Mouse (Mus musculus): Measurements from ENCODE around the gene Ptprg. TPM values are rescaled to one million over a fixed set of nuclear protein-coding genes. Genes with fewer than 3 reads are reported as not detected.

The Ptprg gene
- polyA plus RNA-seq, 1 experiment from 2014 or later, result 45.9 TPM

DNA sequence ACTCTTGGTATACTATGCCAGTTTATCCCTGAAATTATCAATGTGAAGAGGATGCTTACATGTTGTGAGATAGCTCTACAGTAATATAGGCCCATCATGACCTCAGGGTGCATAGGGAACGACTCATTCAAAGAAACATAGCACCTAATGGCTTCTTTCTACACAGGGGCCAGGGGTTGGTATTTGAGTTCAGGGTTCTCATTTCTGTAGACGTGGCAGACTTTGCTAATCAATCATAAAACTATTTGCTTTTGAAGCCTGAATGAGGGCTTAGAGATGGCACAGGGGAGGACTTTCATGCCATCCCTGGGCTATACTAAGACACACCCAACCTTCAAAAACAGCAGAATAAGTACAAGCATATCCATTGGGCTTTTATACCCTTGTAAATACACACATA is 16.4 kb downstream of the Ptprg start:
- Histone ChIP-seq H3K36me3 (no peaks in the 10 kb centered on the region), H3K4me1 (replicated peaks) (0 out of 2 replicates have a peak, but pooled peaks cover 6% of the 10 kb centered on the region), H3K27me3 (no peaks in the 10 kb centered on the region), H3K9me3 (no peaks in the 10 kb centered on the region), H3K27ac (replicated peaks) (no peak overlapping the region), H3K4me3 (no peak overlapping the region), H3K4me2 (no peak overlapping the region), H3K9ac (no peak overlapping the region)
- ATAC-seq (ENCODE audit: low read depth), result no peak
- 75% methylated on average over 2 of the region's 2 CpGs for WGBS

GRCm38 (mm10) chr14:11571766-11572394 is 18.5 kb downstream of the Ptprg start:
- Histone ChIP-seq H3K27me3 (no peaks in the 10 kb centered on the region), H3K4me1 (replicated peaks) (peaks cover 17% of the 10 kb centered on the region; the same call in 1 of the 2 replicates), H3K4me2 (no peak overlapping the region), H3K36me3 (no peaks in the 10 kb centered on the region), H3K9me3 (no peaks in the 10 kb centered on the region), H3K27ac (replicated peaks) (no peak overlapping the region), H3K9ac (no peak overlapping the region), H3K4me3 (no peak overlapping the region)
- ATAC-seq (ENCODE audit: low read depth), result no peak
- WGBS, result 81% methylated on average over 11 of the region's 11 CpGs

GRCm38 (mm10) chr14:11572395-11572784 is 19.1 kb downstream of the Ptprg start:
- Histone ChIP-seq H3K36me3 (no peaks in the 10 kb centered on the region), H3K27ac (replicated peaks) (no peak overlapping the region), H3K9ac (no peak overlapping the region), H3K9me3 (no peaks in the 10 kb centered on the region), H3K4me2 (no peak overlapping the region), H3K4me3 (no peak overlapping the region), H3K4me1 (replicated peaks) (peaks cover 22% of the 10 kb centered on the region), H3K27me3 (no peaks in the 10 kb centered on the region)
- WGBS, result 93% methylated on average over 2 of the region's 2 CpGs
- no peak for ATAC-seq (ENCODE audit: low read depth)

DNA sequence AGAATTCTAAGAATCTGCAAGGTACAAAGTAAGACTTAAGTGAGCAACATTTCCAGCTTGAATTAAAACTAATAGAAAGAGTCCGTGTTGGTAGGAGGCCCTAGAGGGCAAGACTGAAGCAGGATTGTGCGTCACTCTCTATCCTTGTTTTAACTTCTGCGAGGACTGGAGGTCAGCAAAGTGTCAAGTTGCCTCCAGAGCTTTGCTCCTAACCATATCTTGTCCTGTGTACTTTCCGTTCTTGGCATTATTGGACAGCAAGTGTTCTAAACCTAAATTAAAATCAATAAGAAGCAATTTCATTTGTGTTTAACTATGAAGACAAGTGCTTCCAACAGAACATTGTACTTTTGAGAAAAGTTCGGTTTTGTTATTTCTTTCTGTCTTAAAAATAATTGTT is 20.4 kb downstream of the Ptprg start:
- WGBS, result 79% methylated on average over 5 of the region's 5 CpGs
- no peak for ATAC-seq (ENCODE audit: low read depth)

GRCm38 (mm10) chr14:11577276-11577909 is 24.1 kb downstream of the Ptprg start:
- H3K4me2 ChIP-seq, result no peak overlapping the region
- H3K4me1 ChIP-seq (replicated peaks), result peaks cover 40% of the 10 kb centered on the region
- ATAC-seq (ENCODE audit: low read depth), result 0 out of 2 replicates have a peak, but pooled peaks have one; percentile 36
- WGBS, result 22% methylated on average over 9 of the region's 9 CpGs
- H3K9ac ChIP-seq, result no peak overlapping the region
- no peaks in the 10 kb centered on the region for H3K36me3 ChIP-seq
- H3K4me3 ChIP-seq, result no peak overlapping the region
- 0 out of 2 replicates have a peak, but pooled peaks cover 2% of the 10 kb centered on the region for H3K9me3 ChIP-seq
- H3K27ac ChIP-seq (replicated peaks), result no peak overlapping the region
- H3K27me3 ChIP-seq, result no peaks in the 10 kb centered on the region

More for the DNA sequence above, 20.4 kb downstream of the Ptprg start:
- H3K36me3 ChIP-seq, result no peaks in the 10 kb centered on the region
- H3K9me3 ChIP-seq, result no peaks in the 10 kb centered on the region
- no peak overlapping the region for H3K27ac ChIP-seq (replicated peaks)
- no peak overlapping the region for H3K9ac ChIP-seq
- no peaks in the 10 kb centered on the region for H3K27me3 ChIP-seq
- no peak overlapping the region for H3K4me3 ChIP-seq
- no peak overlapping the region for H3K4me2 ChIP-seq
- peaks cover 36% of the 10 kb centered on the region for H3K4me1 ChIP-seq (replicated peaks)

DNA sequence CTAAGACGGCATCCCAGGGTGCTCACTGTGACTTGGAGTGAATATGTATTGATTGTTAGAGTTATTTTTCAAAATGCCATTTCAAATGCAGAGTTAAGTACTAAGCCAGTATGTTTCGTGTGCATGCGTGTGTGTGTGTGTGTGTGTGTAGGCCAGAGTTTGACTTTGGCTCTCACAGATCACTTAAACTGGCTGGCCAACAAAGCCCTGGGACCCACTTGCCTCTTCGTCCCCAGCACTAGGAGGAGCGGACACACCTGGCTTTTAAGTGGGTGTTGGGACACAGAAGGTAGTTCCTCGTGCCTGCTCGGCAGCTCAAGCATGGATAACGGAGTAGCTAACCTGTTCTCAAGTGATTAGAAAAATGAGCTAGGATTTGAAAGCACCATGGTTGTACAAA is 24.6 kb downstream of the Ptprg start:
- Histone ChIP-seq H3K4me2 (no peak overlapping the region), H3K36me3 (no peaks in the 10 kb centered on the region), H3K4me3 (no peak overlapping the region), H3K4me1 (replicated peaks) (peaks cover 40% of the 10 kb centered on the region), H3K27ac (replicated peaks) (no peak overlapping the region), H3K27me3 (no peaks in the 10 kb centered on the region), H3K9me3 (0 out of 2 replicates have a peak, but pooled peaks cover 7% of the 10 kb centered on the region), H3K9ac (no peak overlapping the region)
- ATAC-seq (ENCODE audit: low read depth), result no peak
- WGBS, result 74% methylated on average over 8 of the region's 8 CpGs

DNA sequence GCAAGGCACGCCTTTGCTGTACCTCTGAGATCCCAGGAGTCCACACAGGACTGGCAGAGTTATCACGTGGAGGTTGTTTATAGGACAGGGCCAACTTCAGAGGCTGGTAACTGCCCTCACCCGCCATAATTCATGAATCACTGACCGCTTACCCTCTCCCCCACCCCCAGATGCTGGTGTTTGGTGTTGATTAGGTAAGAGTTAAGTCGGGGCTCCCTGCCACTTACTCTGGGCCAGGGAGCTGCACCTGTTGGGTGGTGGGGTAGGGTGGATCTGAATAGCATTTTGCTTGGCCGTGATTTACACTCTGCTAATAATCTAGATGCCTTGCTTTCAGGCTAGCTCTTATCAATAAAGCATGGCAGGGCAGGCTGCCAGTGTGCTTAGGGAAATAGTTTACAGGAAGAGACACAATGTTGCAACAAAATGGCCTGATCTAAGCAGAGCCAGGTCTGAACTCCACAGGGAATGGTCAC is 25.2 kb downstream of the Ptprg start:
- H3K27ac ChIP-seq (replicated peaks), result no peak overlapping the region

GRCm38 (mm10) chr14:11579950-11580349 is 26.6 kb downstream of the Ptprg start:
- 88% methylated on average over 1 of the region's 1 CpGs for WGBS
- no peak overlapping the region for H3K27ac ChIP-seq (replicated peaks)
- H3K27me3 ChIP-seq, result no peaks in the 10 kb centered on the region
- H3K36me3 ChIP-seq, result no peaks in the 10 kb centered on the region
- no peak overlapping the region for H3K4me3 ChIP-seq
- peaks cover 45% of the 10 kb centered on the region for H3K4me1 ChIP-seq (replicated peaks)
- no peak overlapping the region for H3K4me2 ChIP-seq
- no peak overlapping the region for H3K9ac ChIP-seq
- 0 out of 2 replicates have a peak, but pooled peaks cover 9% of the 10 kb centered on the region for H3K9me3 ChIP-seq
- ATAC-seq (ENCODE audit: low read depth), result no peak

More for the DNA sequence above, 25.2 kb downstream of the Ptprg start:
- no peak for ATAC-seq (ENCODE audit: low read depth)
- H3K9me3 ChIP-seq, result 0 out of 2 replicates have a peak, but pooled peaks cover 9% of the 10 kb centered on the region
- H3K4me3 ChIP-seq, result no peak overlapping the region
- no peaks in the 10 kb centered on the region for H3K36me3 ChIP-seq
- no peak overlapping the region for H3K4me2 ChIP-seq
- no peak overlapping the region for H3K9ac ChIP-seq
- peaks cover 35% of the 10 kb centered on the region for H3K4me1 ChIP-seq (replicated peaks)
- 58% methylated on average over 6 of the region's 6 CpGs for WGBS
- no peaks in the 10 kb centered on the region for H3K27me3 ChIP-seq

DNA sequence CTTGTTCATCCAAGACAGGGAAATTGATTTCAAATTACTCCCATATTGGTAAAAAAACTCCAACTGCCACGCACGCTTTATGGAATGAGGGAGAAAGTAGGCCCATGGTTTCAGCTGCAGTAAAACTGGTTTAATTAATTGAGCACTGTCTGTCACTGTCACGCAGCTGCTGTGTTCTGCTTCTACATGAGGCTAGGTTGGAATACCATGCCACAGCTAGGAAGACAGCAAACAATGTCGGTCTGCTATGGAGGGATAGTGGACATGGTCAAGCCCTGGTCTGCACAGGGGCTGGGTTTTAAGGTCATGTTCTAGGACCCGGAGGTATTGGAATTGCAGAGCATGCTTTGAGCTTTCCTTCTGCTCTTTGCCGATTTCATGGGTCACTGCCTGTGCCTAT is 30.9 kb downstream of the Ptprg start:
- H3K27ac ChIP-seq (replicated peaks), result no peak overlapping the region
- ATAC-seq (ENCODE audit: low read depth), result peak; percentile 45; the same call in 1 of the 2 replicates
- 41% methylated on average over 6 of the region's 6 CpGs for WGBS

DNA sequence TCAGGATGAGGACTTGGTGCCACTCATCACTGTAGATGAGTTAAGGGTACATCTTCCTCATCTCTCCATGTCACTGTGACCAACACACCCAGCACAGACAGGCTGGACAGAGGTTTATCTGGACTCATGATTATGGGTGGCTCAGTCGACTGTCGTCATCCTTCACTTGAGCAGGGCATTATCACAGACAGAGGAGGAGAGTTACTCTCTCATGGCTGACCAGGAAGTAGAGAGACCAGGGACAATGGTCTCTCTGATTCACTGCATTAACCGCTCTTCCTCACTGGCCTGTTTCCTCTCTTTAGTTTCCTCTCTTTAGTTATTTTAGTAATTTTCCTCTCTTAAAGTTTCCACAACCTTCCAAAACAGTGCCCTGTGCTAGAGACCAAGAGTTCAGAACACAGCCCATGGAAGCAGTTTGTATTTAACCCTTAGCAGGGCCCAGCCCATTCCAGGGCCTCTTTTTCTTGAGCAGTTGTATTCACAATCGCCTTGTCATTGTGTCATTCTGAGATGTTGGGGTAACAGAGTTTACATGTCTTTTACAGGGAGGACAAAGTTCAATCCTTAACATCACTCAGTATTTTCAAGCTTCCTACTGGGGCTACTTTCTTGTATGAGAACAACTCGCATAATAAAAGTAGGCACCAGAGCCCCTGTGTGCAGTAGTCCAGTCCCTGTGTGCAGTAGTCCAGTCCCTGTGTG is 31.7 kb downstream of the Ptprg start:
- H3K9ac ChIP-seq, result no peak overlapping the region
- ATAC-seq (ENCODE audit: low read depth), result no peak
- H3K9me3 ChIP-seq, result 0 out of 2 replicates have a peak, but pooled peaks cover 9% of the 10 kb centered on the region
- no peaks in the 10 kb centered on the region for H3K36me3 ChIP-seq
- H3K4me2 ChIP-seq, result no peak overlapping the region
- no peak overlapping the region for H3K27ac ChIP-seq (replicated peaks)
- H3K4me1 ChIP-seq (replicated peaks), result peaks cover 14% of the 10 kb centered on the region
- WGBS, result 75% methylated on average over 5 of the region's 5 CpGs
- H3K4me3 ChIP-seq, result no peak overlapping the region
- H3K27me3 ChIP-seq, result no peaks in the 10 kb centered on the region

More for the DNA sequence above, 30.9 kb downstream of the Ptprg start:
- Histone ChIP-seq H3K9ac (no peak overlapping the region), H3K4me1 (replicated peaks) (peaks cover 14% of the 10 kb centered on the region), H3K36me3 (no peaks in the 10 kb centered on the region), H3K4me3 (no peak overlapping the region), H3K4me2 (no peak overlapping the region), H3K27me3 (no peaks in the 10 kb centered on the region), H3K9me3 (0 out of 2 replicates have a peak, but pooled peaks cover 9% of the 10 kb centered on the region)

DNA sequence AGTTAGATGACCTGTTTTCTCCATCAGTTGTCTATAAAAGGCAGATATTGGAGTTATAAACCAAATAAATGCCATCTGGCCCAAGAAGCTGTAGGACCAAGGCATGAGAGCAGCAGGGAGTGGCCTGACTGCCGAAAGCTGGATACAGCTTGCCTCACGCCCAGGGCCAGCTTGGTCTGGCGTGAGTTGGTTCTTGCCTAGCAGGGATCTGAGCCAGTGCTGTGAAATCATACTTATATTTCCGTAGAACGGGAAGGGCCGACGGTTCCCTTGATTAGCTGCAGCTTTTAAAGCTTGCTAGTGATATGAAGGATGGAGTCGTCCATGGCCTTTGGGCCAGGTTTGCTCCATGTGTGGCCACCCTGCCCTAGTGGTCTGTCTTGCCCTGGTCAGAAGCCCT is 37.1 kb downstream of the Ptprg start:
- no peaks in the 10 kb centered on the region for H3K27me3 ChIP-seq
- peaks cover 30% of the 10 kb centered on the region for H3K4me1 ChIP-seq (replicated peaks)
- ATAC-seq (ENCODE audit: low read depth), result no peak
- no peak overlapping the region for H3K9ac ChIP-seq
- H3K27ac ChIP-seq (replicated peaks), result no peak overlapping the region
- no peak overlapping the region for H3K4me2 ChIP-seq
- WGBS, result 84% methylated on average over 8 of the region's 8 CpGs
- H3K4me3 ChIP-seq, result no peak overlapping the region
- H3K9me3 ChIP-seq, result no peaks in the 10 kb centered on the region
- no peaks in the 10 kb centered on the region for H3K36me3 ChIP-seq

GRCm38 (mm10) chr14:11592650-11593049 is 39.3 kb downstream of the Ptprg start:
- WGBS, result 86% methylated on average over 2 of the region's 2 CpGs
- H3K27ac ChIP-seq (replicated peaks), result no peak overlapping the region

More at GRCm38 (mm10) chr14:11592650-11593049, 39.3 kb downstream of the Ptprg start:
- H3K9ac ChIP-seq, result no peak overlapping the region
- no peaks in the 10 kb centered on the region for H3K36me3 ChIP-seq
- H3K4me2 ChIP-seq, result no peak overlapping the region
- peaks cover 30% of the 10 kb centered on the region for H3K4me1 ChIP-seq (replicated peaks)
- H3K9me3 ChIP-seq, result no peaks in the 10 kb centered on the region
- H3K27me3 ChIP-seq, result no peaks in the 10 kb centered on the region
- no peak for ATAC-seq (ENCODE audit: low read depth)
- no peak overlapping the region for H3K4me3 ChIP-seq

Measured in neural tube, embryonic 13.5 days (tissue).